Mouse (Mus musculus): ENCODE measurements around the gene Rab22a. TPM values are rescaled to one million over a fixed set of nuclear protein-coding genes. Genes with fewer than 3 reads are reported as not detected.

Gene Rab22a
- 33.0 and 35.6 TPM in 2 replicates for polyA plus RNA-seq (2015; fragmentation: Nextera tagmentation; extraction: Ambion mirVana)

- Histone ChIP-seq H3K4me1 (replicated peaks; ENCODE audit: insufficient read depth, low read length) (peaks cover 14% of the 10 kb centered on the region), H3K27me3 (ENCODE audit: insufficient read depth, low read length) (no peaks in the 10 kb centered on the region), H3K9ac (ENCODE audit: low read depth, low read length) (peak within 1 kb of the TSS; percentile 96), H3K4me3 (replicated peaks; ENCODE audit: low read depth, low read length) (peak within 1 kb of the TSS; percentile 100), H3K36me3 (ENCODE audit: insufficient read depth, low read length) (peaks cover 22% of the 10 kb centered on the region), H3K9me3 (replicated peaks; ENCODE audit: low read length) (no peaks in the 10 kb centered on the region), H3K4me2 (ENCODE audit: low read length) (peak within 1 kb of the TSS; percentile 71), H3K27ac (peak within 1 kb of the TSS; percentile 65)
- DNase-seq (ENCODE audit: low spot score) (peak; percentile 98), ATAC-seq (replicated peaks; ENCODE audit: low FRiP score, low read depth) (peak; percentile 97)
- TF ChIP-seq CTCF (IDR thresholded peaks at IDR 0.05; ENCODE audit: low read depth): no peak
- WGBS: 0% methylated on average over 50 of the region's 55 CpGs
Measured at GRCm38 (mm10) chr2:173659057-173659925, at the start of gene Rab22a. Gene Rab22a, plus strand, starts transcription at chr2:173659760.

- Histone ChIP-seq H3K36me3 (ENCODE audit: insufficient read depth, low read length) (no peaks in the 10 kb centered on the region), H3K4me1 (replicated peaks; ENCODE audit: insufficient read depth, low read length) (no peaks in the 10 kb centered on the region), H3K27me3 (ENCODE audit: insufficient read depth, low read length) (no peaks in the 10 kb centered on the region), H3K4me2 (ENCODE audit: low read length) (no peak overlapping the region), H3K9ac (ENCODE audit: low read depth, low read length) (no peak overlapping the region), H3K27ac (no peak overlapping the region), H3K9me3 (replicated peaks; ENCODE audit: low read length) (no peaks in the 10 kb centered on the region), H3K4me3 (replicated peaks; ENCODE audit: low read depth, low read length) (no peak overlapping the region)
- 64% methylated on average over 11 of the region's 11 CpGs for WGBS
- DNase-seq (ENCODE audit: low spot score) (peak; percentile 63), ATAC-seq (replicated peaks; ENCODE audit: low FRiP score, low read depth) (no peak)
- TF ChIP-seq CTCF (IDR thresholded peaks at IDR 0.05; ENCODE audit: low read depth): no peak
Measured at GRCm38 (mm10) chr2:173615378-173616081, 44.0 kb upstream of the Rab22a start.

GRCm38 (mm10) chr2:173616156-173616555 lies 43.4 kb upstream of the Rab22a start:
- no peak overlapping the region for H3K27ac ChIP-seq
- ATAC-seq (replicated peaks; ENCODE audit: low FRiP score, low read depth): no peak
- no peaks in the 10 kb centered on the region for H3K4me1 ChIP-seq (replicated peaks; ENCODE audit: insufficient read depth, low read length)

GRCm38 (mm10) chr2:173619132-173619531 lies 40.4 kb upstream of the Rab22a start:
- 92% methylated on average over 5 of the region's 5 CpGs for WGBS
- no peak for ATAC-seq (replicated peaks; ENCODE audit: low FRiP score, low read depth)
- no peaks in the 10 kb centered on the region for H3K36me3 ChIP-seq (ENCODE audit: insufficient read depth, low read length)

More at GRCm38 (mm10) chr2:173616156-173616555, 43.4 kb upstream of the Rab22a start:
- Histone ChIP-seq H3K36me3 (ENCODE audit: insufficient read depth, low read length) (no peaks in the 10 kb centered on the region), H3K4me2 (ENCODE audit: low read length) (no peak overlapping the region), H3K4me3 (replicated peaks; ENCODE audit: low read depth, low read length) (no peak overlapping the region), H3K9me3 (replicated peaks; ENCODE audit: low read length) (no peaks in the 10 kb centered on the region), H3K27me3 (ENCODE audit: insufficient read depth, low read length) (no peaks in the 10 kb centered on the region), H3K9ac (ENCODE audit: low read depth, low read length) (no peak overlapping the region)
- TF ChIP-seq CTCF (IDR thresholded peaks at IDR 0.05; ENCODE audit: low read depth): no peak
- DNase-seq (ENCODE audit: low spot score): no peak
- 73% methylated on average over 7 of the region's 7 CpGs for WGBS

GRCm38 (mm10) chr2:173620645-173621044 lies 38.9 kb upstream of the Rab22a start:
- ATAC-seq (replicated peaks; ENCODE audit: low FRiP score, low read depth) (no peak), DNase-seq (ENCODE audit: low spot score) (no peak)
- Histone ChIP-seq H3K27me3 (ENCODE audit: insufficient read depth, low read length) (no peaks in the 10 kb centered on the region), H3K4me1 (replicated peaks; ENCODE audit: insufficient read depth, low read length) (no peaks in the 10 kb centered on the region), H3K9me3 (replicated peaks; ENCODE audit: low read length) (no peaks in the 10 kb centered on the region), H3K4me3 (replicated peaks; ENCODE audit: low read depth, low read length) (no peak overlapping the region), H3K36me3 (ENCODE audit: insufficient read depth, low read length) (no peaks in the 10 kb centered on the region), H3K27ac (no peak overlapping the region), H3K9ac (ENCODE audit: low read depth, low read length) (no peak overlapping the region), H3K4me2 (ENCODE audit: low read length) (no peak overlapping the region)
- TF ChIP-seq CTCF (IDR thresholded peaks at IDR 0.05; ENCODE audit: low read depth): peak; percentile 43
- WGBS: 94% methylated on average over 4 of the region's 4 CpGs

More at GRCm38 (mm10) chr2:173619132-173619531, 40.4 kb upstream of the Rab22a start:
- Histone ChIP-seq H3K4me1 (replicated peaks; ENCODE audit: insufficient read depth, low read length) (no peaks in the 10 kb centered on the region), H3K9me3 (replicated peaks; ENCODE audit: low read length) (no peaks in the 10 kb centered on the region), H3K27me3 (ENCODE audit: insufficient read depth, low read length) (no peaks in the 10 kb centered on the region), H3K4me3 (replicated peaks; ENCODE audit: low read depth, low read length) (no peak overlapping the region), H3K27ac (no peak overlapping the region), H3K9ac (ENCODE audit: low read depth, low read length) (no peak overlapping the region), H3K4me2 (ENCODE audit: low read length) (no peak overlapping the region)
- TF ChIP-seq CTCF (IDR thresholded peaks at IDR 0.05; ENCODE audit: low read depth): no peak
- DNase-seq (ENCODE audit: low spot score): no peak

GRCm38 (mm10) chr2:173622173-173622601 lies 37.4 kb upstream of the Rab22a start:
- no peak for ATAC-seq (replicated peaks; ENCODE audit: low FRiP score, low read depth)
- Histone ChIP-seq H3K27ac (no peak overlapping the region), H3K9ac (ENCODE audit: low read depth, low read length) (no peak overlapping the region), H3K4me2 (ENCODE audit: low read length) (no peak overlapping the region), H3K36me3 (ENCODE audit: insufficient read depth, low read length) (no peaks in the 10 kb centered on the region), H3K27me3 (ENCODE audit: insufficient read depth, low read length) (no peaks in the 10 kb centered on the region), H3K4me1 (replicated peaks; ENCODE audit: insufficient read depth, low read length) (no peaks in the 10 kb centered on the region), H3K4me3 (replicated peaks; ENCODE audit: low read depth, low read length) (no peak overlapping the region), H3K9me3 (replicated peaks; ENCODE audit: low read length) (no peaks in the 10 kb centered on the region)
- 60% methylated on average over 7 of the region's 7 CpGs for WGBS
- DNase-seq (ENCODE audit: low spot score): no peak
- TF ChIP-seq CTCF (IDR thresholded peaks at IDR 0.05; ENCODE audit: low read depth): no peak
